Mouse (Mus musculus) heart, postnatal 0 days (tissue): ENCODE measurements at regions not wholly inside any gene's neighbourhood (a gene's known extent, or its start where the extent isn't known, plus 50 kb on each side); places are given as distances from the start of the nearest gene placed in this dataset.
A peak's percentile ranks its signal among the peaks of the same experiment; 100 is the strongest.

Source experiments
- ATAC-seq: fragments of 200-750 bp; cut with Nextera tagmentation; 2 replicates; pipeline ENCODE4 v1.8.0; 2017; ENCODE audit warnings: low read depth, moderate number of reproducible peaks, moderate library complexity; ENCODE audit not compliant: insufficient read depth
- DNase-seq: peaks from one replicate; pipeline ENCODE4 v3.0.0-alpha.2; 2016; ENCODE audit warnings: low spot score
- H3K27ac ChIP-seq: fragments of 300-500 bp; sonication (generic); 2 replicates; pipeline ENCODE4 v1.5.1; 2014; ENCODE audit warnings: low read depth, mild to moderate bottlenecking
- H3K27me3 ChIP-seq: fragments of 300-500 bp; sonication (generic); 2 replicates; pipeline ENCODE4 v1.6.1; 2014; ENCODE audit warnings: low read length, mixed read lengths; ENCODE audit not compliant: control insufficient read depth, insufficient read depth
- H3K36me3 ChIP-seq: fragments of 300-500 bp; sonication (generic); replicated peaks from 2 replicates; pipeline ENCODE4 v1.6.1; 2014; ENCODE audit warnings: low read length, mixed read lengths; ENCODE audit not compliant: control insufficient read depth, insufficient read depth
- H3K4me1 ChIP-seq: fragments of 300-500 bp; sonication (generic); 2 replicates; pipeline ENCODE4 v1.6.1; 2014; ENCODE audit warnings: antibody characterized with exemption; ENCODE audit not compliant: control insufficient read depth, insufficient read depth
- H3K4me2 ChIP-seq: fragments of 300-500 bp; sonication (generic); 2 replicates; pipeline ENCODE4 v1.6.1; 2014; ENCODE audit warnings: low read depth, mild to moderate bottlenecking, low read length, moderate library complexity
- H3K4me3 ChIP-seq: fragments of 300-500 bp; sonication (generic); 2 replicates; pipeline ENCODE4 v1.5.1; 2014; ENCODE audit warnings: low read depth, low read length
- H3K9ac ChIP-seq: fragments of 300-500 bp; sonication (generic); replicated peaks from 2 replicates; pipeline ENCODE4 v1.6.1; 2014; ENCODE audit warnings: low read depth, low read length, mixed read lengths
- H3K9me3 ChIP-seq: fragments of 300-500 bp; sonication (generic); replicated peaks from 2 replicates; pipeline ENCODE4 v1.6.1; 2016; ENCODE audit warnings: low read length; ENCODE audit not compliant: control insufficient read depth
- CTCF ChIP-seq: IDR thresholded peaks from 2 replicates; pipeline ENCODE4 v1.5.1; 2016; ENCODE audit warnings: antibody characterized with exemption, control low read depth, low read depth
- EP300 ChIP-seq: IDR thresholded peaks from 2 replicates; pipeline ENCODE4 v1.6.1; 2016; ENCODE audit warnings: antibody characterized with exemption, low read depth
- WGBS: fragments of 180-500 bp; shearing (Covaris S2); extraction: QIAGEN DNeasy Blood & Tissue Kit; methylation state at CpG from one replicate; pipeline ENCODE4 v1.1.7; 2014; 5-methylcytosine and 5-hydroxymethylcytosine counted together

GRCm38 (mm10) chr2:61161336-61161735, 198.3 kb upstream of the Rbms1 start:
- no peaks in the 10 kb centered on the region for H3K27me3 ChIP-seq
- H3K4me1 ChIP-seq, result no peaks in the 10 kb centered on the region
- no peak for DNase-seq
- no peak overlapping the region for H3K9ac ChIP-seq
- no peak overlapping the region for H3K27ac ChIP-seq
- H3K9me3 ChIP-seq, result no peaks in the 10 kb centered on the region
- no peak for ATAC-seq
- WGBS, result 81% methylated on average over 1 of the region's 1 CpGs
- no peak overlapping the region for H3K4me2 ChIP-seq
- H3K36me3 ChIP-seq, result no peaks in the 10 kb centered on the region
- H3K4me3 ChIP-seq, result no peak overlapping the region
- TF ChIP-seq EP300 (no peak), CTCF (no peak)

GRCm38 (mm10) chr2:61159761-61160160, 196.8 kb upstream of the Rbms1 start:
- no peak overlapping the region for H3K4me2 ChIP-seq
- no peaks in the 10 kb centered on the region for H3K36me3 ChIP-seq
- H3K27me3 ChIP-seq, result no peaks in the 10 kb centered on the region
- TF ChIP-seq EP300 (no peak), CTCF (no peak)
- H3K4me3 ChIP-seq, result no peak overlapping the region
- no peak overlapping the region for H3K9ac ChIP-seq
- no peak for DNase-seq
- no peak overlapping the region for H3K27ac ChIP-seq
- no peak for ATAC-seq
- 61% methylated on average over 3 of the region's 3 CpGs for WGBS
- no peaks in the 10 kb centered on the region for H3K4me1 ChIP-seq
- no peaks in the 10 kb centered on the region for H3K9me3 ChIP-seq

GRCm38 (mm10) chr2:61138998-61139631, 176.1 kb upstream of the Rbms1 start:
- Histone ChIP-seq H3K4me1 (0 out of 2 replicates have a peak, but pooled peaks cover 20% of the 10 kb centered on the region), H3K9ac (no peak overlapping the region), H3K9me3 (no peaks in the 10 kb centered on the region), H3K4me3 (0 out of 2 replicates have a peak overlapping the region, but pooled peaks have one; percentile 4), H3K4me2 (peak overlapping the region; percentile 40), H3K27me3 (no peaks in the 10 kb centered on the region), H3K36me3 (no peaks in the 10 kb centered on the region), H3K27ac (peak overlapping the region; percentile 71)
- DNase-seq, result peak; percentile 87
- ATAC-seq, result peak; percentile 85
- TF ChIP-seq EP300, result no peak
- TF ChIP-seq CTCF, result no peak
- WGBS, result 27% methylated on average over 19 of the region's 19 CpGs

GRCm38 (mm10) chr2:61138625-61138997, 175.6 kb upstream of the Rbms1 start:
- TF ChIP-seq EP300 (no peak), CTCF (no peak)
- ATAC-seq (peak; percentile 24; the same call in 1 of the 2 replicates), DNase-seq (no peak)
- no peak overlapping the region for H3K9ac ChIP-seq
- no peaks in the 10 kb centered on the region for H3K36me3 ChIP-seq
- no peaks in the 10 kb centered on the region for H3K9me3 ChIP-seq
- H3K27ac ChIP-seq, result peak overlapping the region; percentile 82
- H3K4me2 ChIP-seq, result peak overlapping the region; percentile 40; the same call in 1 of the 2 replicates
- H3K4me1 ChIP-seq, result 0 out of 2 replicates have a peak, but pooled peaks cover 20% of the 10 kb centered on the region
- no peak overlapping the region for H3K4me3 ChIP-seq
- 35% methylated on average over 3 of the region's 3 CpGs for WGBS
- no peaks in the 10 kb centered on the region for H3K27me3 ChIP-seq

GRCm38 (mm10) chr2:61137378-61137777, 174.4 kb upstream of the Rbms1 start:
- 27% methylated on average over 3 of the region's 3 CpGs for WGBS
- H3K4me1 ChIP-seq, result 0 out of 2 replicates have a peak, but pooled peaks cover 20% of the 10 kb centered on the region
- H3K36me3 ChIP-seq, result no peaks in the 10 kb centered on the region
- peak overlapping the region; percentile 46; the same call in 1 of the 2 replicates for H3K27ac ChIP-seq
- no peaks in the 10 kb centered on the region for H3K9me3 ChIP-seq
- no peak for ATAC-seq
- no peak overlapping the region for H3K9ac ChIP-seq
- H3K27me3 ChIP-seq, result no peaks in the 10 kb centered on the region
- H3K4me3 ChIP-seq, result no peak overlapping the region
- H3K4me2 ChIP-seq, result no peak overlapping the region
- no peak for DNase-seq
- TF ChIP-seq EP300, result no peak

GRCm38 (mm10) chr2:61136926-61137325, 173.9 kb upstream of the Rbms1 start:
- H3K27ac ChIP-seq, result no peak overlapping the region
- H3K9me3 ChIP-seq, result no peaks in the 10 kb centered on the region
- no peaks in the 10 kb centered on the region for H3K27me3 ChIP-seq
- DNase-seq, result no peak
- TF ChIP-seq EP300, result no peak
- TF ChIP-seq CTCF, result no peak
- no peak overlapping the region for H3K4me3 ChIP-seq
- no peak overlapping the region for H3K4me2 ChIP-seq
- WGBS, result 22% methylated on average over 1 of the region's 1 CpGs
- no peak overlapping the region for H3K9ac ChIP-seq
- no peak for ATAC-seq
- 0 out of 2 replicates have a peak, but pooled peaks cover 20% of the 10 kb centered on the region for H3K4me1 ChIP-seq
- no peaks in the 10 kb centered on the region for H3K36me3 ChIP-seq
